Mouse (Mus musculus) CH12.LX (cell line): Measurements from ENCODE around the gene Samd11. TPM values are rescaled to one million over a fixed set of nuclear protein-coding genes. Genes with fewer than 3 reads are reported as not detected.

Source experiments
- DNase-seq: peaks from one replicate; pipeline ENCODE4 v3.0.0-alpha.2; 2013; ENCODE audit errors: extremely low read depth
- H3K27ac ChIP-seq: 2 replicates; pipeline ENCODE4 v1.5.1; 2012; ENCODE audit warnings: low read depth, mild to moderate bottlenecking, control low read depth, moderate library complexity; ENCODE audit not compliant: insufficient read depth
- H3K27me3 ChIP-seq: replicated peaks from 2 replicates; pipeline ENCODE3; 2012; ENCODE audit warnings: inconsistent platforms
- H3K36me3 ChIP-seq, 2 experiments: replicated peaks in 1 of 2; 2 replicates each; pipeline versions ENCODE3 to v1.6.1; 2012; ENCODE audit warnings: inconsistent platforms in 1 of 2, low read length in 1 of 2, mild to moderate bottlenecking in 1 of 2, mixed read lengths in 1 of 2, moderate library complexity in 1 of 2; ENCODE audit not compliant: control insufficient read depth in 1 of 2, insufficient read depth in 1 of 2
- H3K4me1 ChIP-seq, 2 experiments: 2 replicates each; pipeline ENCODE4 v1.6.1; 2012; ENCODE audit warnings: inconsistent platforms in 1 of 2, moderate library complexity in 1 of 2; ENCODE audit not compliant: insufficient read depth in 2 of 2, control insufficient read depth in 1 of 2
- H3K4me2 ChIP-seq: 2 replicates; pipeline ENCODE4 v1.6.1; 2012; ENCODE audit warnings: low read depth, mild to moderate bottlenecking, control low read depth; ENCODE audit not compliant: poor library complexity, insufficient read depth, severe bottlenecking
- H3K4me3 ChIP-seq, 3 experiments: fragments of 150-350 bp in 1 of 3; sonication (generic) in 1 of 3; replicated peaks in 1 of 3; 2 replicates each; pipeline versions ENCODE3 to v1.5.1; 2011 to 2012; ENCODE audit warnings: low read depth in 2 of 3, low read length in 2 of 3, mild to moderate bottlenecking in 2 of 3, moderate library complexity in 2 of 3, control low read depth in 1 of 3, improper control_type of control experiment in 1 of 3, inconsistent platforms in 1 of 3, mixed read lengths in 1 of 3; ENCODE audit not compliant: poor library complexity in 1 of 3
- H3K79me2 ChIP-seq: replicated peaks from 2 replicates; pipeline ENCODE4 v1.6.1; 2012; ENCODE audit warnings: mild to moderate bottlenecking, moderate library complexity; ENCODE audit not compliant: control insufficient read depth, poor library complexity, insufficient read depth, severe bottlenecking; ENCODE audit errors: extremely low read depth
- H3K9ac ChIP-seq: 2 replicates; pipeline ENCODE4 v1.6.1; 2012; ENCODE audit warnings: low read depth, mild to moderate bottlenecking, control low read depth, moderate library complexity; ENCODE audit not compliant: insufficient read depth
- H3K9me3 ChIP-seq: replicated peaks from 2 replicates; pipeline ENCODE3; 2012; ENCODE audit warnings: low read length, inconsistent platforms, mixed read lengths
- CHD1 ChIP-seq: IDR thresholded peaks from 2 replicates; pipeline ENCODE4 v1.6.1; 2012; ENCODE audit warnings: low read depth, low read length, improper control_type of control experiment, inconsistent platforms
- E2F4 ChIP-seq: IDR thresholded peaks from 2 replicates; pipeline ENCODE4 v1.6.1; 2011; ENCODE audit warnings: low read depth, low read length, improper control_type of control experiment; ENCODE audit not compliant: insufficient replicate concordance
- ELF1 ChIP-seq: IDR thresholded peaks from 2 replicates; pipeline ENCODE4 v1.6.1; 2014; ENCODE audit warnings: low read depth, mild to moderate bottlenecking, inconsistent platforms, low read length, improper control_type of control experiment
- EP300 ChIP-seq: IDR thresholded peaks from 2 replicates; pipeline ENCODE4 v1.6.1; 2011; ENCODE audit warnings: low read length, improper control_type of control experiment
- MAFK ChIP-seq: IDR thresholded peaks from 2 replicates; pipeline ENCODE4 v1.6.1; 2011; ENCODE audit warnings: low read length, improper control_type of control experiment; ENCODE audit not compliant: insufficient replicate concordance
- MAX ChIP-seq: IDR thresholded peaks from 2 replicates; pipeline ENCODE4 v1.6.1; 2011; ENCODE audit warnings: low read length, improper control_type of control experiment
- PAX5 ChIP-seq: IDR thresholded peaks from 2 replicates; pipeline ENCODE4 v1.6.1; 2012; ENCODE audit warnings: low read length, inconsistent platforms, mixed read lengths
- POLR2A ChIP-seq: IDR thresholded peaks from 2 replicates; pipeline ENCODE4 v1.6.1; 2011; ENCODE audit warnings: low read depth, mild to moderate bottlenecking, improper control_type of control experiment, low read length
- RAD21 ChIP-seq: IDR thresholded peaks from 2 replicates; pipeline ENCODE4 v1.6.1; 2011; ENCODE audit warnings: low read depth, mild to moderate bottlenecking, low read length, improper control_type of control experiment, moderate library complexity
- RCOR1 ChIP-seq: conservative IDR thresholded peaks from 2 replicates; pipeline ENCODE4 v1.6.1; 2012; ENCODE audit warnings: low read depth, mild to moderate bottlenecking, inconsistent platforms, low read length, improper control_type of control experiment
- SIN3A ChIP-seq: IDR thresholded peaks from 2 replicates; pipeline ENCODE4 v1.6.1; 2012; ENCODE audit warnings: low read length, improper control_type of control experiment, inconsistent platforms
- SMC3 ChIP-seq: IDR thresholded peaks from 2 replicates; pipeline ENCODE4 v1.6.1; 2011; ENCODE audit warnings: low read depth, low read length, improper control_type of control experiment
- TBP ChIP-seq: conservative IDR thresholded peaks from 2 replicates; pipeline ENCODE4 v1.6.1; 2011; ENCODE audit warnings: low read depth, low read length, improper control_type of control experiment
- TCF12 ChIP-seq: IDR thresholded peaks from 2 replicates; pipeline ENCODE4 v1.6.1; 2014; ENCODE audit warnings: low read depth, mild to moderate bottlenecking, inconsistent platforms, low read length, improper control_type of control experiment
- UBTF ChIP-seq: IDR thresholded peaks from 2 replicates; pipeline ENCODE4 v1.6.1; 2012; ENCODE audit warnings: low read depth, mild to moderate bottlenecking, inconsistent platforms, low read length, improper control_type of control experiment, moderate library complexity
- USF1 ChIP-seq: IDR thresholded peaks from 2 replicates; pipeline ENCODE4 v1.6.1; 2014; ENCODE audit warnings: low read depth, mild to moderate bottlenecking, inconsistent platforms, low read length, improper control_type of control experiment
- USF2 ChIP-seq: conservative IDR thresholded peaks from 2 replicates; pipeline ENCODE4 v1.6.1; 2011; ENCODE audit warnings: low read depth, low read length, improper control_type of control experiment
- ZNF384 ChIP-seq: IDR thresholded peaks from 2 replicates; pipeline ENCODE4 v1.6.1; 2012; ENCODE audit warnings: low read depth, low read length, improper control_type of control experiment, inconsistent platforms
- dilution Hi-C: fragments of 300-500 bp; cut with MboI; formaldehyde crosslinking; loops from 2 replicates; pipeline ENCODE4 v1.14.3; 2020; ENCODE audit warnings: low sequenced_read_pairs; ENCODE audit not compliant: extremely low pct_unique_long_range_greater_than_20kb, extremely low pct_ligation_motif_present
- in situ Hi-C: fragments of 300-500 bp; cut with MboI; formaldehyde crosslinking; loops from 3 replicates; pipeline ENCODE4 v1.14.3; 2019; ENCODE audit warnings: low sequenced_read_pairs, low pct_ligation_motif_present, low pct_unique_long_range_greater_than_20kb, mixed read lengths
- polyA plus RNA-seq: library from polyadenylated mRNA; unstranded; fragments of >175 nt; gene quantifications from 2 replicates; pipeline ENCODE4 v1.2.1, GENCODE M21; 2012; ENCODE audit warnings: low read depth; ENCODE audit not compliant: insufficient read length
- total RNA-seq, 2 experiments: library from RNA; depleted of rRNA; stranded (reverse); fragments of 300-350 nt in 1 of 2; fragments of >200 nt in 1 of 2; gene quantifications; 2 replicates each; pipeline ENCODE4 v1.2.3; 2012 to 2014

The Samd11 gene
- total and polyA plus RNA-seq, 3 experiments, result 0.47 to 3.5 TPM; not detected in 1

DNA sequence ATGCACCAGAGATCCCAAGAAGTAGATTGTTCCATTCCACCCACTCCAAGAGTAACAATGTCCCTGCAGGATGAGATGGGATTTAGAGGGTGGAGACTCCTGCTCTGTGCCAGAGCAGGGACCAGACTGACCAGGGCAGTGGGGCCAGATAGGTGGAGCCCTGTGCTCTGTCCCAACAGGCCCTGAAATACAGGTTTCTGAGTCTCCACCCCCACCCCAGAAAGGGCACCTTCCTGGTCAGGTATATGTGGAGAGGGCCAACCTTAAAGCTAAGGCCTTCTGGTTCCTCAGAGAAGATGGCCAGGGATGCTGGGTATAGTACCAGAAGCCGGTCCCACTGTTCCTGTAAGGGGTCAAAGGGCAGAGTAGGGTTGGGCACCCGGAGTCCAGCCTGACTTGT lies 31.2 kb downstream of the Samd11 start:
- H3K27me3 ChIP-seq, result no peaks in the 10 kb centered on the region
- no peaks in the 10 kb centered on the region for H3K9me3 ChIP-seq

DNA sequence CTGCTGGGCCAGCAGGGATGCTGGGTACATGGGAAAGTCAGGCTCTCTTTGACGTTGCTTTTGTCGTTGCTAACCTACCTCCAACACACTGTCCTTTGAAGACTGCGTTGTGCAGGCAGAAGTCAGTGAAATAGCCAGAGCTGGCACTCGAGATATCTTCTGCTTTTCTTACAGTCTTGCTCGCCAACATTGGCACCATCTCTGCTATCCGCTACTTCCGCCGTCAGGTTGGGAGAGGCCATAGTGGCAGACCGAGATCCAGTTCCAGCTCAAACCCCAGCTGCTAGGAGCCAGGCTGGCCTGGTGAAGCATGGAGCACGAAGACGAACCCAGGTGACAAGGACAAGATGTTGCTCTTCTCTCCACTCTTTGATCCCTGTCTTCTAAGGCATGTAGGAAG lies 35.5 kb downstream of the Samd11 start:
- no peak for TF ChIP-seq E2F4
- TF ChIP-seq RCOR1, result no peak
- TF ChIP-seq POLR2A, result no peak
- TF ChIP-seq TCF12, result no peak
- no peak for TF ChIP-seq ZNF384
- TF ChIP-seq PAX5, result no peak
- no peak for TF ChIP-seq MAFK
- no peak for TF ChIP-seq MAX
- TF ChIP-seq, all 38 proteins: peak for 0
- DNase-seq, result no peak
- no peak overlapping the region for H3K27ac ChIP-seq
- no peak overlapping the region for H3K9ac ChIP-seq
- peaks cover 6 to 26% of the 10 kb centered on the region in 2 experiments for H3K36me3 ChIP-seq
- H3K4me2 ChIP-seq, result no peak overlapping the region
- dilution Hi-C loops, result no loop called here
- H3K79me2 ChIP-seq, result no peaks in the 10 kb centered on the region
- H3K9me3 ChIP-seq, result no peaks in the 10 kb centered on the region
- H3K4me3 ChIP-seq, result no peak overlapping the region
- H3K4me1 ChIP-seq, result peaks cover 9 to 13% of the 10 kb centered on the region in 2 experiments
- in situ Hi-C loops, result no loop called here
- H3K27me3 ChIP-seq, result no peaks in the 10 kb centered on the region

More for the DNA sequence above, 31.2 kb downstream of the Samd11 start:
- Histone ChIP-seq H3K9ac (no peak overlapping the region), H3K36me3 (peaks cover 8 to 36% of the 10 kb centered on the region in 2 experiments), H3K4me2 (no peak overlapping the region), H3K4me1 (peaks cover 0 to 14% of the 10 kb centered on the region in 2 experiments; a peak in 2 of 4 replicates), H3K4me3 (no peak overlapping the region), H3K79me2 (no peaks in the 10 kb centered on the region), H3K27ac (no peak overlapping the region)
- TF ChIP-seq SIN3A, result no peak
- TF ChIP-seq SMC3, result no peak
- TF ChIP-seq CHD1, result no peak
- no peak for TF ChIP-seq ZNF384
- no peak for TF ChIP-seq USF2
- TF ChIP-seq POLR2A, result no peak
- TF ChIP-seq RAD21, result no peak
- no peak for TF ChIP-seq MAFK
- no peak for TF ChIP-seq E2F4
- TF ChIP-seq EP300, result no peak
- no peak for TF ChIP-seq ELF1
- no peak for TF ChIP-seq TCF12
- TF ChIP-seq TBP, result no peak
- no peak for TF ChIP-seq USF1
- TF ChIP-seq UBTF, result no peak
- DNase-seq, result no peak
- in situ Hi-C loops (no loop called here), dilution Hi-C loops (no loop called here)
